Mouse (Mus musculus) kidney, embryonic 15.5 days (tissue): ENCODE results near the gene Slc44a3. TPM values are rescaled to one million over a fixed set of nuclear protein-coding genes. Genes with fewer than 3 reads are reported as not detected.

Source experiments
- ATAC-seq: fragments of 200-750 bp; cut with Nextera tagmentation; replicated peaks from 2 replicates; pipeline ENCODE4 v1.8.0; 2017; ENCODE audit warnings: moderate TSS enrichment; ENCODE audit not compliant: low FRiP score
- H3K27ac ChIP-seq: fragments of 300-500 bp; sonication (generic); 2 replicates; pipeline ENCODE4 v1.5.1; 2015; ENCODE audit warnings: mild to moderate bottlenecking, inconsistent platforms
- H3K27me3 ChIP-seq: fragments of 300-500 bp; sonication (generic); 2 replicates; pipeline ENCODE4 v1.6.1; 2015; ENCODE audit warnings: inconsistent platforms
- H3K36me3 ChIP-seq: fragments of 300-500 bp; sonication (generic); 2 replicates; pipeline ENCODE4 v1.6.1; 2015; ENCODE audit warnings: inconsistent platforms
- H3K4me1 ChIP-seq: fragments of 300-500 bp; sonication (generic); 2 replicates; pipeline ENCODE4 v1.6.1; 2015; ENCODE audit warnings: inconsistent platforms
- H3K4me2 ChIP-seq: fragments of 300-500 bp; sonication (generic); 2 replicates; pipeline ENCODE4 v1.6.1; 2015; ENCODE audit warnings: moderate library complexity, mild to moderate bottlenecking, inconsistent platforms
- H3K4me3 ChIP-seq: fragments of 300-500 bp; sonication (generic); replicated peaks from 2 replicates; pipeline ENCODE4 v1.5.1; 2015; ENCODE audit warnings: mild to moderate bottlenecking, inconsistent platforms
- H3K9ac ChIP-seq: fragments of 300-500 bp; sonication (generic); 2 replicates; pipeline ENCODE4 v1.6.1; 2015; ENCODE audit warnings: mild to moderate bottlenecking, inconsistent platforms
- H3K9me3 ChIP-seq: fragments of 300-500 bp; sonication (generic); replicated peaks from 2 replicates; pipeline ENCODE4 v1.6.1; 2016; ENCODE audit warnings: inconsistent platforms
- WGBS: fragments of 180-500 bp; shearing (Covaris S2); methylation state at CpG from one replicate; pipeline ENCODE4 v1.1.7; 2015; ENCODE audit warnings: mixed read lengths; 5-methylcytosine and 5-hydroxymethylcytosine counted together
- polyA plus RNA-seq: library from polyadenylated mRNA; unstranded; fragments of >200 nt; fragmentation: Nextera tagmentation; extraction: Ambion mirVana; gene quantifications from 2 replicates; pipeline ENCODE4 v1.2.1, GENCODE M21; 2015

Gene Slc44a3
- polyA plus RNA-seq: 7.2 and 10.1 TPM in 2 replicates

GRCm38 (mm10) chr3:121532176-121532575 lies at the start of gene Slc44a3:
Gene Slc44a3, minus strand, starts transcription at chr3:121532404.
- H3K27me3 ChIP-seq: peaks cover 18% of the 10 kb centered on the region
- H3K4me1 ChIP-seq: peaks cover 37% of the 10 kb centered on the region
- 0 out of 2 replicates have a peak within 1 kb of the TSS, but pooled peaks have one; percentile 9 for H3K9ac ChIP-seq
- ATAC-seq: peak; percentile 78
- 4% methylated on average over 24 of the region's 24 CpGs for WGBS
- peak within 1 kb of the TSS; percentile 32 for H3K4me3 ChIP-seq
- no peaks in the 10 kb centered on the region for H3K9me3 ChIP-seq
- H3K36me3 ChIP-seq: no peaks in the 10 kb centered on the region
- peak within 1 kb of the TSS; percentile 58 for H3K4me2 ChIP-seq
- peak within 1 kb of the TSS; percentile 85 for H3K27ac ChIP-seq

GRCm38 (mm10) chr3:121579880-121580549 lies 47.8 kb upstream of the Slc44a3 start:
- Histone ChIP-seq H3K27ac (no peak overlapping the region), H3K4me1 (peaks cover 29% of the 10 kb centered on the region), H3K27me3 (no peaks in the 10 kb centered on the region), H3K4me2 (no peak overlapping the region), H3K9ac (no peak overlapping the region), H3K4me3 (no peak overlapping the region), H3K9me3 (no peaks in the 10 kb centered on the region), H3K36me3 (no peaks in the 10 kb centered on the region)
- WGBS: 87% methylated on average over 6 of the region's 6 CpGs
- ATAC-seq: no peak

- H3K27ac ChIP-seq: no peak overlapping the region
- peaks cover 26% of the 10 kb centered on the region for H3K4me1 ChIP-seq
- no peak for ATAC-seq
- H3K9me3 ChIP-seq: no peaks in the 10 kb centered on the region
- no peak overlapping the region for H3K4me2 ChIP-seq
- H3K27me3 ChIP-seq: no peaks in the 10 kb centered on the region
- no peak overlapping the region for H3K4me3 ChIP-seq
- H3K36me3 ChIP-seq: no peaks in the 10 kb centered on the region
- no peak overlapping the region for H3K9ac ChIP-seq
- WGBS: 84% methylated on average over 5 of the region's 5 CpGs
These were observed 47.2 kb upstream of the Slc44a3 start for GRCm38 (mm10) chr3:121579402-121579801.

GRCm38 (mm10) chr3:121578706-121579105 lies 46.5 kb upstream of the Slc44a3 start:
- 72% methylated on average over 3 of the region's 5 CpGs for WGBS
- no peak for ATAC-seq
- no peaks in the 10 kb centered on the region for H3K27me3 ChIP-seq
- no peak overlapping the region for H3K27ac ChIP-seq
- H3K36me3 ChIP-seq: no peaks in the 10 kb centered on the region
- no peak overlapping the region for H3K9ac ChIP-seq
- H3K9me3 ChIP-seq: no peaks in the 10 kb centered on the region
- peaks cover 22% of the 10 kb centered on the region for H3K4me1 ChIP-seq
- no peak overlapping the region for H3K4me3 ChIP-seq
- H3K4me2 ChIP-seq: no peak overlapping the region

GRCm38 (mm10) chr3:121577641-121578040 lies 45.4 kb upstream of the Slc44a3 start:
- ATAC-seq: 0 out of 2 replicates have a peak, but pooled peaks have one; percentile 37
- 50% methylated on average over 5 of the region's 5 CpGs for WGBS
- peak overlapping the region; percentile 83 for H3K27ac ChIP-seq

GRCm38 (mm10) chr3:121577032-121577591 lies 44.9 kb upstream of the Slc44a3 start:
- peaks cover 22% of the 10 kb centered on the region for H3K4me1 ChIP-seq
- 21% methylated on average over 10 of the region's 10 CpGs for WGBS
- no peaks in the 10 kb centered on the region for H3K27me3 ChIP-seq
- no peaks in the 10 kb centered on the region for H3K9me3 ChIP-seq
- H3K4me2 ChIP-seq: no peak overlapping the region
- H3K27ac ChIP-seq: peak overlapping the region; percentile 83
- no peak overlapping the region for H3K9ac ChIP-seq
- ATAC-seq: peak; percentile 81
- H3K4me3 ChIP-seq: no peak overlapping the region
- H3K36me3 ChIP-seq: no peaks in the 10 kb centered on the region

More at GRCm38 (mm10) chr3:121577641-121578040, 45.4 kb upstream of the Slc44a3 start:
- no peak overlapping the region for H3K9ac ChIP-seq
- H3K27me3 ChIP-seq: no peaks in the 10 kb centered on the region
- no peak overlapping the region for H3K4me3 ChIP-seq
- no peak overlapping the region for H3K4me2 ChIP-seq
- no peaks in the 10 kb centered on the region for H3K36me3 ChIP-seq
- peaks cover 22% of the 10 kb centered on the region for H3K4me1 ChIP-seq
- H3K9me3 ChIP-seq: no peaks in the 10 kb centered on the region

- H3K4me1 ChIP-seq: peaks cover 22% of the 10 kb centered on the region
- H3K9ac ChIP-seq: no peak overlapping the region
- WGBS: 76% methylated on average over 6 of the region's 6 CpGs
- no peak overlapping the region for H3K4me2 ChIP-seq
- no peak overlapping the region for H3K27ac ChIP-seq
- no peaks in the 10 kb centered on the region for H3K9me3 ChIP-seq
- no peak overlapping the region for H3K4me3 ChIP-seq
- no peaks in the 10 kb centered on the region for H3K36me3 ChIP-seq
- ATAC-seq: 0 out of 2 replicates have a peak, but pooled peaks have one; percentile 7
- no peaks in the 10 kb centered on the region for H3K27me3 ChIP-seq
These were observed 44.2 kb upstream of the Slc44a3 start for GRCm38 (mm10) chr3:121576367-121576766.

GRCm38 (mm10) chr3:121574386-121574785 lies 42.2 kb upstream of the Slc44a3 start:
- H3K4me3 ChIP-seq: no peak overlapping the region
- H3K27ac ChIP-seq: no peak overlapping the region
- no peaks in the 10 kb centered on the region for H3K9me3 ChIP-seq
- 73% methylated on average over 4 of the region's 4 CpGs for WGBS
- ATAC-seq: no peak
- no peaks in the 10 kb centered on the region for H3K36me3 ChIP-seq
- H3K9ac ChIP-seq: no peak overlapping the region
- peaks cover 22% of the 10 kb centered on the region for H3K4me1 ChIP-seq
- no peak overlapping the region for H3K4me2 ChIP-seq
- H3K27me3 ChIP-seq: no peaks in the 10 kb centered on the region

GRCm38 (mm10) chr3:121573858-121574257 lies 41.7 kb upstream of the Slc44a3 start:
- H3K4me1 ChIP-seq: peaks cover 22% of the 10 kb centered on the region
- no peak overlapping the region for H3K4me3 ChIP-seq
- no peak overlapping the region for H3K9ac ChIP-seq
- no peak for ATAC-seq
- no peak overlapping the region for H3K4me2 ChIP-seq
- H3K36me3 ChIP-seq: no peaks in the 10 kb centered on the region
- H3K27ac ChIP-seq: no peak overlapping the region
- WGBS: 60% methylated on average over 7 of the region's 7 CpGs
- H3K27me3 ChIP-seq: no peaks in the 10 kb centered on the region
- no peaks in the 10 kb centered on the region for H3K9me3 ChIP-seq

- Histone ChIP-seq H3K9ac (no peak overlapping the region), H3K4me2 (no peak overlapping the region), H3K27ac (no peak overlapping the region), H3K27me3 (no peaks in the 10 kb centered on the region), H3K9me3 (no peaks in the 10 kb centered on the region), H3K4me3 (no peak overlapping the region), H3K36me3 (no peaks in the 10 kb centered on the region), H3K4me1 (peaks cover 7% of the 10 kb centered on the region; the same call in 1 of the 2 replicates)
- ATAC-seq: no peak
- WGBS: 88% methylated on average over 4 of the region's 4 CpGs
These were observed 39.3 kb upstream of the Slc44a3 start for GRCm38 (mm10) chr3:121571491-121571890.

- Histone ChIP-seq H3K4me3 (no peak overlapping the region), H3K27ac (no peak overlapping the region), H3K9ac (no peak overlapping the region), H3K4me1 (0 out of 2 replicates have a peak, but pooled peaks cover 5% of the 10 kb centered on the region), H3K4me2 (no peak overlapping the region), H3K27me3 (no peaks in the 10 kb centered on the region), H3K36me3 (no peaks in the 10 kb centered on the region), H3K9me3 (no peaks in the 10 kb centered on the region)
- WGBS: 82% methylated on average over 11 of the region's 11 CpGs
- no peak for ATAC-seq
These were observed 38.4 kb upstream of the Slc44a3 start for GRCm38 (mm10) chr3:121570623-121571022.

GRCm38 (mm10) chr3:121569767-121570166 lies 37.6 kb upstream of the Slc44a3 start:
- Histone ChIP-seq H3K27ac (no peak overlapping the region), H3K27me3 (no peaks in the 10 kb centered on the region), H3K9ac (no peak overlapping the region), H3K4me1 (0 out of 2 replicates have a peak, but pooled peaks cover 5% of the 10 kb centered on the region), H3K4me2 (no peak overlapping the region), H3K36me3 (no peaks in the 10 kb centered on the region), H3K9me3 (no peaks in the 10 kb centered on the region), H3K4me3 (no peak overlapping the region)
- 73% methylated on average over 5 of the region's 5 CpGs for WGBS
- no peak for ATAC-seq
